Mouse (Mus musculus) testis, adult 2 months (tissue): ENCODE measurements at regions not wholly inside any gene's neighbourhood (a gene's known extent, or its start where the extent isn't known, plus 50 kb on each side); places are given as distances from the start of the nearest gene placed in this dataset.

Source experiments
- CTCF ChIP-seq: fragments of 200-500 bp; IDR thresholded peaks from 2 replicates; pipeline ENCODE4 v1.5.1; 2012; ENCODE audit warnings: low read depth, mild to moderate bottlenecking, inconsistent platforms, low read length, moderate library complexity; ENCODE audit not compliant: control insufficient read depth, insufficient read depth, insufficient replicate concordance
- POLR2A ChIP-seq: fragments of 200-500 bp; IDR thresholded peaks from 2 replicates; pipeline ENCODE4 v1.6.1; 2012; ENCODE audit warnings: low read depth, mild to moderate bottlenecking, inconsistent platforms, low read length, moderate library complexity; ENCODE audit not compliant: control insufficient read depth

DNA sequence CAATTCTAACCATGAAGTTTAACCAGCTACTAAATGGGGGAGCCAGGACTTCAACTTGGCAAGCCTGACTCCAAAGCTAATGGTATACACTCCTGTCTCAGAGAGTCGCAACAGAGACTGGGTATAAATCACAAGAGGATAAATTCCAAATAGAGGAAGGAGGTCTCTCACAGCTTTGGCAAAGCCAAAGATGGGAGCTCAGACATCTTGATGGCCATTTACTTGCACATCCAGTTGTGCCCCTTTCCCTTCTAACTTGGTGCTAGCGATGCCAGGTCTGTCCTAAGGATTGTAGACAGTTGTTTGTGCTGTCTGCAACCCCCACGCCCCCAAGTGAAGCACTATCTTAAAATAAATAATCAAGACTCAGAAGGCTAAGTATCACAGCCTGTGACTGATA is 72.7 kb upstream of the Foxo1 start:
- TF ChIP-seq CTCF, result no peak
- TF ChIP-seq POLR2A, result no peak
